Mouse (Mus musculus): Measurements from ENCODE around the gene Vmn1r1. TPM values are rescaled to one million over a fixed set of nuclear protein-coding genes. Genes with fewer than 3 reads are reported as not detected.
A peak's percentile ranks its signal among the peaks of the same experiment; 100 is the strongest.

Gene Vmn1r1
- polyA plus RNA-seq, 1 experiment from 2014 or later, result not detected

GRCm38 (mm10) chr1:182111386-182112317 lies 52.6 kb downstream of the Vmn1r1 start:
- ATAC-seq, result no peak
- Histone ChIP-seq H3K4me1 (ENCODE audit: insufficient read depth) (peaks cover 5% of the 10 kb centered on the region; the same call in 1 of the 2 replicates), H3K9me3 (ENCODE audit: low read length) (no peaks in the 10 kb centered on the region), H3K9ac (replicated peaks) (no peak overlapping the region), H3K36me3 (replicated peaks; ENCODE audit: insufficient read depth, low read length) (no peaks in the 10 kb centered on the region), H3K27me3 (ENCODE audit: insufficient read depth, low read length) (no peaks in the 10 kb centered on the region), H3K4me3 (ENCODE audit: low read depth, low read length) (no peak overlapping the region), H3K27ac (ENCODE audit: low read depth) (no peak overlapping the region), H3K4me2 (ENCODE audit: low read depth, low read length) (no peak overlapping the region)
- no peak for TF ChIP-seq CTCF (IDR thresholded peaks at IDR 0.05; ENCODE audit: low read depth)
- TF ChIP-seq EP300 (IDR thresholded peaks at IDR 0.05; ENCODE audit: low read depth), result no peak
- WGBS (ENCODE audit: insufficient replicate concordance), result 59% methylated on average over 14 of the region's 14 CpGs
- no peak for DNase-seq

- Histone ChIP-seq H3K4me1 (ENCODE audit: insufficient read depth) (peaks cover 5% of the 10 kb centered on the region; the same call in 1 of the 2 replicates), H3K36me3 (replicated peaks; ENCODE audit: insufficient read depth, low read length) (no peaks in the 10 kb centered on the region), H3K27ac (ENCODE audit: low read depth) (no peak overlapping the region), H3K4me2 (ENCODE audit: low read depth, low read length) (no peak overlapping the region), H3K9me3 (ENCODE audit: low read length) (no peaks in the 10 kb centered on the region), H3K9ac (replicated peaks) (no peak overlapping the region), H3K4me3 (ENCODE audit: low read depth, low read length) (no peak overlapping the region), H3K27me3 (ENCODE audit: insufficient read depth, low read length) (no peaks in the 10 kb centered on the region)
- DNase-seq (no peak), ATAC-seq (no peak)
- WGBS (ENCODE audit: insufficient replicate concordance), result 66% methylated on average over 15 of the region's 15 CpGs
- TF ChIP-seq CTCF (IDR thresholded peaks at IDR 0.05; ENCODE audit: low read depth), result no peak
- TF ChIP-seq EP300 (IDR thresholded peaks at IDR 0.05; ENCODE audit: low read depth), result no peak
Measured at GRCm38 (mm10) chr1:182110708-182111385, 53.4 kb downstream of the Vmn1r1 start.

DNA sequence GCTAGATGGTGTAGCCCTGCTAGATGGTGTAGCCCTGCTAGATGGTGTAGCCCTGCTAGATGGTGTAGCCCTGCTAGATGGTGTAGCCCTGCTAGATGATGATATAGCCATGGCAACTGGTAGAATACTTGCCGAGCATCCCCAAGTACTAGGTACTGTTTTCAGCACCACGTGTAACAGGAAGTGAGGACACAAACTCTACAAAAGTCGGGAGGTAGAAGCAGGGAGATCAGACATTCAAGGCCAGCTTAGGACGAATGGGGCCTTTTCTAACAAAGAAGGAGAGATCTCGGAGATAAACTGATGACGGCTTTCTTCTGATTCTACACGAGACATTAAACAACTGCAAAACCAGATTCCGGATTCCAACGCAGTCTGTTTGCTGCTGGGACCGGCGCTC lies 54.1 kb downstream of the Vmn1r1 start:
- Histone ChIP-seq H3K4me3 (ENCODE audit: low read depth, low read length) (no peak overlapping the region), H3K9ac (replicated peaks) (no peak overlapping the region), H3K9me3 (ENCODE audit: low read length) (no peaks in the 10 kb centered on the region), H3K4me2 (ENCODE audit: low read depth, low read length) (no peak overlapping the region), H3K27me3 (ENCODE audit: insufficient read depth, low read length) (no peaks in the 10 kb centered on the region), H3K36me3 (replicated peaks; ENCODE audit: insufficient read depth, low read length) (no peaks in the 10 kb centered on the region), H3K27ac (ENCODE audit: low read depth) (no peak overlapping the region), H3K4me1 (ENCODE audit: insufficient read depth) (peaks cover 5% of the 10 kb centered on the region; the same call in 1 of the 2 replicates)
- no peak for ATAC-seq
- DNase-seq, result no peak
- TF ChIP-seq CTCF (IDR thresholded peaks at IDR 0.05; ENCODE audit: low read depth) (no peak), EP300 (IDR thresholded peaks at IDR 0.05; ENCODE audit: low read depth) (no peak)
- WGBS (ENCODE audit: insufficient replicate concordance), result 80% methylated on average over 11 of the region's 11 CpGs

DNA sequence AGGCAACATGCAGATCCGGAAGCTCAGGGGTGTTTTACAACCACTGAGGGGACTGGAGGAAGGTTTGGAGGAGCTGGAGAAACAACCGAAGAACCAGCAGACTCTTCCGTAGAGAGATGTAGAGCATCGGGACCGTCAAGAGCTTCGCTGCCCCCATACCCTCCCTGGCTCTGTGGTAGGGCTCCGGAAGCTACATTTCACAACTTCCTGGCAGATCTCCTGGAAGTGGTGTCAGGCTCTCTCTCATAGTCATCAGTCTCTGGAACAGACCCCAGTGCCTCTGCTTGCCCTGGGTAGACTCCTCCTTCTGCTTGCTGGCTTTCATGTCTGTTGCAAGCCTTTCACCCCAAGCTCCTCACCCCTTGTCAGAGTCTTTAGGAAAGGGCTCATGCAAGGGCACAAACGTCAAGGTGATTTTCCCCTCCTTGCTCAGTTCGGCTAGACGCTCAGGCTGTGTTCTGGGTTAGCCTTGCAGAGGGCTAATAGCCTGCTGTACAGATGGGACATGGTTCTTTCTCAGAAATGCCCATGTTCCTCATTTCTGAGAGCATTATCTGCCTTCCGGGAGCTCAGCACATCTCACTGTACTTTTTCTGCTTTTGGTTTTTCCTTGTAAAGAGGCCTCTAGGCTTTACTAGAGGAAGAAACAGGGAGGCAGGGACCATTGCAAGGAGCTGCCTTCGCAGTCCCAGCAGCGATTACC lies 55.7 kb downstream of the Vmn1r1 start:
- Histone ChIP-seq H3K9ac (replicated peaks) (no peak overlapping the region), H3K9me3 (ENCODE audit: low read length) (no peaks in the 10 kb centered on the region), H3K27ac (ENCODE audit: low read depth) (peak overlapping the region; percentile 36), H3K36me3 (replicated peaks; ENCODE audit: insufficient read depth, low read length) (no peaks in the 10 kb centered on the region), H3K27me3 (ENCODE audit: insufficient read depth, low read length) (no peaks in the 10 kb centered on the region), H3K4me3 (ENCODE audit: low read depth, low read length) (no peak overlapping the region), H3K4me2 (ENCODE audit: low read depth, low read length) (peak overlapping the region; percentile 33; the same call in 1 of the 2 replicates), H3K4me1 (ENCODE audit: insufficient read depth) (peaks cover 5% of the 10 kb centered on the region; the same call in 1 of the 2 replicates)
- DNase-seq (peak; percentile 28), ATAC-seq (peak; percentile 54)
- 30% methylated on average over 13 of the region's 13 CpGs for WGBS (ENCODE audit: insufficient replicate concordance)
- TF ChIP-seq EP300 (IDR thresholded peaks at IDR 0.05; ENCODE audit: low read depth) (0 out of 2 replicates have a peak, but pooled peaks have one; percentile 7), CTCF (IDR thresholded peaks at IDR 0.05; ENCODE audit: low read depth) (no peak)

- 72% methylated on average over 9 of the region's 9 CpGs for WGBS (ENCODE audit: insufficient replicate concordance)
- Histone ChIP-seq H3K9me3 (ENCODE audit: low read length) (no peaks in the 10 kb centered on the region), H3K27me3 (ENCODE audit: insufficient read depth, low read length) (no peaks in the 10 kb centered on the region)
Measured at GRCm38 (mm10) chr1:182107251-182107650, 57.0 kb downstream of the Vmn1r1 start.

More at GRCm38 (mm10) chr1:182107251-182107650, 57.0 kb downstream of the Vmn1r1 start:
- ATAC-seq, result no peak
- no peak overlapping the region for H3K4me2 ChIP-seq (ENCODE audit: low read depth, low read length)
- TF ChIP-seq CTCF (IDR thresholded peaks at IDR 0.05; ENCODE audit: low read depth) (no peak), EP300 (IDR thresholded peaks at IDR 0.05; ENCODE audit: low read depth) (no peak)
- H3K27ac ChIP-seq (ENCODE audit: low read depth), result no peak overlapping the region
- DNase-seq, result no peak
- no peak overlapping the region for H3K9ac ChIP-seq (replicated peaks)
- no peak overlapping the region for H3K4me3 ChIP-seq (ENCODE audit: low read depth, low read length)
- H3K36me3 ChIP-seq (replicated peaks; ENCODE audit: insufficient read depth, low read length), result no peaks in the 10 kb centered on the region
- H3K4me1 ChIP-seq (ENCODE audit: insufficient read depth), result peaks cover 5% of the 10 kb centered on the region; the same call in 1 of the 2 replicates

All from liver, postnatal 0 days (tissue).